In the genomic region with DNA sequence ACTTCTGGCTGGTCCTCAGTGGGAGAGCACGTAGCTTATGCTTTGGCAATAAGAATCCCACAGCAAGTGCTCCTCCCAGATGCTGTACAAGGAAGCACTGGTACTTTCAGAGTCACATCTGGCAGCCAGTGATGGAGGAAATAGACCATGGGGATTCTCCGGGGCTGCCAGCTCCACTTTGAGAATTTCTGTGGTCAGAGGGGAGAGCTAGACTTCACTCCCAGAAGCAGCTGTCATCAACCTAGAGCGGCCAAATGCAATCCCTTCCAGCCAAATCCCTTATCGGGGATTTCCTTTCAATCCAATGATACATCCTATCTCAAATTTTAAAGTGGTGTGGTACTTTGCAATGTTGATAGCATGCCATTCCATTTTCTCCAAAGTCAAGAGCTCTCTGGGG, we compare ENCODE assay signal across 17 mouse cellular contexts.
A peak's percentile ranks its signal among the peaks of the same experiment; 100 is the strongest.
DNase-seq lines count a peak whose midpoint lies in the region; ATAC-seq and TF ChIP-seq lines count a peak whose summit lies in the region.
"Had no signal": no experiment of that assay in that cellular context is flagged by ENCODE, and none has a peak within 500 bp of the region (broad histone marks: within the 10 kb centered on the region; RNA-seq: fewer than 3 reads in every experiment).

No protein-coding gene starts in this region.

- no peak for ATAC-seq in kidney, embryonic 14.5 days (ENCODE audit: low FRiP score, low TSS enrichment)
- ATAC-seq: forebrain, embryonic 13.5 days had no signal

- intact Hi-C loops in heart, adult 2 months (cut with DNase I): no loop called here
- intact Hi-C loops in heart, postnatal 25 days (cut with DNase I): no loop called here

- WGBS in heart, embryonic 10.5 days: 63% methylated on average over 4 of the region's 4 CpGs
- WGBS in heart, adult 2 months: 32% methylated on average over 4 of the region's 4 CpGs
- 84% methylated on average over 4 of the region's 4 CpGs for WGBS in kidney, embryonic 14.5 days

- H3K27ac ChIP-seq in heart, embryonic 10.5 days: no peak overlapping the region
- H3K27ac ChIP-seq in heart, adult 2 months: no peak overlapping the region
- H3K27ac ChIP-seq in kidney, embryonic 14.5 days (ENCODE audit: low read depth, low read length): no peak overlapping the region
- H3K27ac ChIP-seq: forebrain, embryonic 13.5 days; hindbrain, embryonic 13.5 days; liver, embryonic 15.5 days had no signal

- peak; percentile 97 for DNase-seq in heart, adult 11 months
- DNase-seq in heart, embryonic 10.5 days (ENCODE audit: low spot score): no peak
- DNase-seq in embryo, embryonic 11.5 days (ENCODE audit: low read depth, low spot score): peak; percentile 1
- DNase-seq in heart, adult 2 months: peak; percentile 26 to 39
- peak; percentile 24 for DNase-seq in heart, postnatal 25 days (ENCODE audit: low spot score)
- DNase-seq in right cerebral cortex, postnatal 36 days (ENCODE audit: low spot score in 2 of 2): no peak
- no peak for DNase-seq in adrenal gland, postnatal 4 days (ENCODE audit: low spot score in 2 of 2)
- DNase-seq: adrenal gland, postnatal 14 days; B cell, adult 2 months; kidney, adult 8-10 months; lung, postnatal 36 days; midbrain, embryonic 14.5 days; thymus, postnatal 14 days had no signal

- H3K36me3 ChIP-seq in heart, embryonic 10.5 days: no peaks in the 10 kb centered on the region
- H3K36me3 ChIP-seq in heart, adult 2 months (ENCODE audit: control insufficient read depth, insufficient read depth, low read length): no peaks in the 10 kb centered on the region
- H3K36me3 ChIP-seq in kidney, embryonic 14.5 days (ENCODE audit: control insufficient read depth, insufficient read depth, low read length): no peaks in the 10 kb centered on the region
- H3K36me3 ChIP-seq: hindbrain, embryonic 13.5 days; liver, embryonic 15.5 days had no signal

- no peak for TF ChIP-seq EP300 in heart, adult 2 months (IDR thresholded peaks at IDR 0.05; ENCODE audit: insufficient read depth, low read depth, low read length)

- no peak overlapping the region for H3K4me3 ChIP-seq in heart, embryonic 10.5 days
- H3K4me3 ChIP-seq in heart, adult 2 months: no peak overlapping the region
- H3K4me3 ChIP-seq in kidney, embryonic 14.5 days (ENCODE audit: low read length): no peak overlapping the region
- H3K4me3 ChIP-seq: forebrain, embryonic 13.5 days; hindbrain, embryonic 13.5 days; liver, embryonic 15.5 days had no signal

- TF ChIP-seq CTCF in heart, adult 2 months (IDR thresholded peaks at IDR 0.05): no peak

- no peak overlapping the region for H3K9ac ChIP-seq in heart, adult 2 months (ENCODE audit: low read depth, low read length)
- no peak overlapping the region for H3K9ac ChIP-seq in kidney, embryonic 14.5 days (ENCODE audit: low read depth, low read length)
- H3K9ac ChIP-seq: forebrain, embryonic 13.5 days; hindbrain, embryonic 13.5 days; liver, embryonic 15.5 days had no signal

- TF ChIP-seq POLR2A in heart, adult 2 months (IDR thresholded peaks at IDR 0.05; ENCODE audit: insufficient read depth, low read depth, low read length): no peak

- no peaks in the 10 kb centered on the region for H3K4me1 ChIP-seq in heart, embryonic 10.5 days
- H3K4me1 ChIP-seq in heart, adult 2 months (ENCODE audit: control insufficient read depth, insufficient read depth, low read length): no peaks in the 10 kb centered on the region
- no peaks in the 10 kb centered on the region for H3K4me1 ChIP-seq in kidney, embryonic 14.5 days (ENCODE audit: control insufficient read depth, insufficient read depth, low read length)
- H3K4me1 ChIP-seq: forebrain, embryonic 13.5 days; hindbrain, embryonic 13.5 days; liver, embryonic 15.5 days had no signal

- no peaks in the 10 kb centered on the region for H3K79me2 ChIP-seq in heart, adult 2 months (replicated peaks; ENCODE audit: control insufficient read depth, insufficient read depth, low read length)

- H3K27me3 ChIP-seq in heart, embryonic 10.5 days (ENCODE audit: insufficient read depth, poor library complexity, severe bottlenecking): no peaks in the 10 kb centered on the region
- H3K27me3 ChIP-seq in heart, adult 2 months (ENCODE audit: control insufficient read depth, insufficient read depth, low read length): no peaks in the 10 kb centered on the region
- H3K27me3 ChIP-seq in kidney, embryonic 14.5 days (ENCODE audit: control insufficient read depth, insufficient read depth, low read length): no peaks in the 10 kb centered on the region
- H3K27me3 ChIP-seq: forebrain, embryonic 13.5 days; hindbrain, embryonic 13.5 days; liver, embryonic 15.5 days had no signal

- no peaks in the 10 kb centered on the region for H3K9me3 ChIP-seq in heart, embryonic 10.5 days
- no peaks in the 10 kb centered on the region for H3K9me3 ChIP-seq in kidney, embryonic 14.5 days (ENCODE audit: control insufficient read depth, low read length)
- H3K9me3 ChIP-seq: forebrain, embryonic 13.5 days; hindbrain, embryonic 13.5 days; liver, embryonic 15.5 days had no signal

- no peak overlapping the region for H3K4me2 ChIP-seq in kidney, embryonic 14.5 days (replicated peaks; ENCODE audit: low read depth, low read length)
- H3K4me2 ChIP-seq: forebrain, embryonic 13.5 days; hindbrain, embryonic 13.5 days; liver, embryonic 15.5 days had no signal

Comparison
In these comparisons a context has a peak if more than half of its experiments do, and no peak if none do; other contexts are left out.
1. DNase-seq: peak in heart, adult 11 months (single experiment), embryo, embryonic 11.5 days (single experiment), heart, adult 2 months (2 of 2) and heart, postnatal 25 days (single experiment); none in heart, embryonic 10.5 days (single experiment), right cerebral cortex, postnatal 36 days (0 of 2) and adrenal gland, postnatal 4 days (0 of 2).